Mouse (Mus musculus) forebrain, embryonic 14.5 days (tissue): Measurements from ENCODE around the gene Pde1a. TPM values are rescaled to one million over a fixed set of nuclear protein-coding genes. Genes with fewer than 3 reads are reported as not detected.

Source experiments
- ATAC-seq: fragments of 200-750 bp; cut with Nextera tagmentation; 2 replicates; pipeline ENCODE4 v1.8.0; 2017; ENCODE audit warnings: mild to moderate bottlenecking, moderate library complexity
- DNase-seq: peaks from one replicate; pipeline ENCODE4 v3.0.0-alpha.2; 2015; ENCODE audit warnings: low spot score
- H3K27ac ChIP-seq: fragments of 300-500 bp; sonication (generic); 2 replicates; pipeline ENCODE4 v1.5.1; 2014; ENCODE audit warnings: low read depth, mild to moderate bottlenecking, control low read depth, low read length, moderate library complexity
- H3K27me3 ChIP-seq: fragments of 300-500 bp; sonication (generic); replicated peaks from 2 replicates; pipeline ENCODE4 v1.6.1; 2014; ENCODE audit warnings: low read length, control low read depth, mixed read lengths; ENCODE audit not compliant: control insufficient read depth, insufficient read depth
- H3K36me3 ChIP-seq: fragments of 300-500 bp; sonication (generic); 2 replicates; pipeline ENCODE4 v1.6.1; 2014; ENCODE audit warnings: low read length, control low read depth; ENCODE audit not compliant: control insufficient read depth, insufficient read depth
- H3K4me1 ChIP-seq: fragments of 300-500 bp; sonication (generic); 2 replicates; pipeline ENCODE4 v1.6.1; 2014; ENCODE audit warnings: antibody characterized with exemption, low read length, control low read depth; ENCODE audit not compliant: control insufficient read depth, insufficient read depth
- H3K4me2 ChIP-seq: fragments of 300-500 bp; sonication (generic); 2 replicates; pipeline ENCODE4 v1.6.1; 2014; ENCODE audit warnings: mild to moderate bottlenecking, control low read depth, low read length
- H3K4me3 ChIP-seq: fragments of 300-500 bp; sonication (generic); 2 replicates; pipeline ENCODE4 v1.5.1; 2014; ENCODE audit warnings: low read depth, low read length, control low read depth
- H3K9ac ChIP-seq: fragments of 300-500 bp; sonication (generic); 2 replicates; pipeline ENCODE4 v1.6.1; 2014; ENCODE audit warnings: mild to moderate bottlenecking, low read length, control low read depth, moderate library complexity
- H3K9me3 ChIP-seq: fragments of 300-500 bp; sonication (generic); replicated peaks from 2 replicates; pipeline ENCODE4 v1.6.1; 2016; ENCODE audit warnings: low read length, control low read depth, mixed read lengths; ENCODE audit not compliant: control insufficient read depth
- WGBS: fragments of 180-500 bp; shearing (Covaris S2); extraction: QIAGEN DNeasy Blood & Tissue Kit; methylation state at CpG from one replicate; pipeline ENCODE4 v1.1.7; 2014; 5-methylcytosine and 5-hydroxymethylcytosine counted together
- polyA plus RNA-seq: library from polyadenylated mRNA; unstranded; fragments of >200 nt; fragmentation: Nextera tagmentation; extraction: Ambion mirVana; gene quantifications from 2 replicates; pipeline ENCODE4 v1.2.1, GENCODE M21; 2014

Gene Pde1a
- polyA plus RNA-seq, 1 experiment from 2014 or later, result 10.5 TPM

GRCm38 (mm10) chr2:79839513-79839912, 289.7 kb downstream of the Pde1a start:
- DNase-seq (no peak), ATAC-seq (no peak)
- Histone ChIP-seq H3K4me3 (no peak overlapping the region), H3K4me2 (no peak overlapping the region), H3K9ac (no peak overlapping the region), H3K36me3 (no peaks in the 10 kb centered on the region), H3K9me3 (no peaks in the 10 kb centered on the region), H3K27ac (no peak overlapping the region), H3K27me3 (no peaks in the 10 kb centered on the region), H3K4me1 (no peaks in the 10 kb centered on the region)
- 77% methylated on average over 5 of the region's 5 CpGs for WGBS

- 89% methylated on average over 6 of the region's 6 CpGs for WGBS
Observed at GRCm38 (mm10) chr2:79839090-79839489, 290.2 kb downstream of the Pde1a start.

GRCm38 (mm10) chr2:79825853-79826252, 303.4 kb downstream of the Pde1a start:
- H3K36me3 ChIP-seq, result no peaks in the 10 kb centered on the region
- 88% methylated on average over 4 of the region's 4 CpGs for WGBS
- no peak overlapping the region for H3K4me3 ChIP-seq
- H3K27ac ChIP-seq, result no peak overlapping the region
- no peaks in the 10 kb centered on the region for H3K27me3 ChIP-seq
- DNase-seq (no peak), ATAC-seq (no peak)
- H3K4me1 ChIP-seq, result no peaks in the 10 kb centered on the region
- H3K9me3 ChIP-seq, result no peaks in the 10 kb centered on the region
- H3K9ac ChIP-seq, result no peak overlapping the region
- H3K4me2 ChIP-seq, result no peak overlapping the region

More at GRCm38 (mm10) chr2:79839090-79839489, 290.2 kb downstream of the Pde1a start:
- no peak overlapping the region for H3K27ac ChIP-seq
- no peaks in the 10 kb centered on the region for H3K27me3 ChIP-seq
- H3K4me3 ChIP-seq, result no peak overlapping the region
- no peaks in the 10 kb centered on the region for H3K36me3 ChIP-seq
- no peak for ATAC-seq
- no peak overlapping the region for H3K9ac ChIP-seq
- DNase-seq, result no peak
- H3K4me2 ChIP-seq, result no peak overlapping the region
- no peaks in the 10 kb centered on the region for H3K4me1 ChIP-seq
- H3K9me3 ChIP-seq, result no peaks in the 10 kb centered on the region

GRCm38 (mm10) chr2:79819543-79819942, 309.7 kb downstream of the Pde1a start:
- no peak for ATAC-seq
- Histone ChIP-seq H3K4me3 (no peak overlapping the region), H3K9me3 (no peaks in the 10 kb centered on the region), H3K4me2 (no peak overlapping the region), H3K9ac (no peak overlapping the region), H3K4me1 (no peaks in the 10 kb centered on the region), H3K36me3 (no peaks in the 10 kb centered on the region), H3K27me3 (no peaks in the 10 kb centered on the region), H3K27ac (no peak overlapping the region)
- 70% methylated on average over 3 of the region's 3 CpGs for WGBS
- no peak for DNase-seq

GRCm38 (mm10) chr2:79815708-79816484, 313.4 kb downstream of the Pde1a start:
- no peak for DNase-seq
- H3K9ac ChIP-seq, result no peak overlapping the region
- no peaks in the 10 kb centered on the region for H3K9me3 ChIP-seq
- WGBS, result 73% methylated on average over 3 of the region's 3 CpGs
- H3K36me3 ChIP-seq, result no peaks in the 10 kb centered on the region
- H3K27ac ChIP-seq, result no peak overlapping the region
- ATAC-seq, result no peak
- H3K27me3 ChIP-seq, result no peaks in the 10 kb centered on the region
- H3K4me1 ChIP-seq, result no peaks in the 10 kb centered on the region
- no peak overlapping the region for H3K4me3 ChIP-seq
- no peak overlapping the region for H3K4me2 ChIP-seq

- ATAC-seq (no peak), DNase-seq (no peak)
- Histone ChIP-seq H3K4me2 (no peak overlapping the region), H3K9ac (no peak overlapping the region), H3K4me1 (no peaks in the 10 kb centered on the region), H3K27ac (no peak overlapping the region), H3K4me3 (no peak overlapping the region), H3K27me3 (no peaks in the 10 kb centered on the region), H3K9me3 (no peaks in the 10 kb centered on the region), H3K36me3 (no peaks in the 10 kb centered on the region)
- 47% methylated on average over 7 of the region's 7 CpGs for WGBS
Observed at GRCm38 (mm10) chr2:79798627-79799026, 330.6 kb downstream of the Pde1a start.

- no peak overlapping the region for H3K4me2 ChIP-seq
- H3K4me1 ChIP-seq, result no peaks in the 10 kb centered on the region
- no peaks in the 10 kb centered on the region for H3K27me3 ChIP-seq
- ATAC-seq (no peak), DNase-seq (no peak)
- H3K36me3 ChIP-seq, result no peaks in the 10 kb centered on the region
- H3K27ac ChIP-seq, result no peak overlapping the region
- H3K9ac ChIP-seq, result no peak overlapping the region
- WGBS, result 71% methylated on average over 2 of the region's 2 CpGs
- no peaks in the 10 kb centered on the region for H3K9me3 ChIP-seq
- H3K4me3 ChIP-seq, result no peak overlapping the region
Observed at GRCm38 (mm10) chr2:79797444-79797843, 331.8 kb downstream of the Pde1a start.

- H3K27me3 ChIP-seq, result no peaks in the 10 kb centered on the region
- H3K27ac ChIP-seq, result no peak overlapping the region
- no peaks in the 10 kb centered on the region for H3K36me3 ChIP-seq
- ATAC-seq (no peak), DNase-seq (no peak)
- no peak overlapping the region for H3K4me3 ChIP-seq
- H3K4me2 ChIP-seq, result no peak overlapping the region
- WGBS, result 86% methylated on average over 2 of the region's 2 CpGs
- H3K9ac ChIP-seq, result no peak overlapping the region
- no peaks in the 10 kb centered on the region for H3K9me3 ChIP-seq
- H3K4me1 ChIP-seq, result no peaks in the 10 kb centered on the region
Observed at GRCm38 (mm10) chr2:79793186-79793585, 336.1 kb downstream of the Pde1a start.

- no peak for DNase-seq
- ATAC-seq, result no peak
Observed at GRCm38 (mm10) chr2:79786467-79786866, 342.8 kb downstream of the Pde1a start.

More at GRCm38 (mm10) chr2:79786467-79786866, 342.8 kb downstream of the Pde1a start:
- H3K36me3 ChIP-seq, result no peaks in the 10 kb centered on the region
- no peak overlapping the region for H3K4me2 ChIP-seq
- H3K9me3 ChIP-seq, result no peaks in the 10 kb centered on the region
- no peaks in the 10 kb centered on the region for H3K27me3 ChIP-seq
- no peak overlapping the region for H3K4me3 ChIP-seq
- 89% methylated on average over 11 of the region's 11 CpGs for WGBS
- no peak overlapping the region for H3K27ac ChIP-seq
- no peaks in the 10 kb centered on the region for H3K4me1 ChIP-seq
- no peak overlapping the region for H3K9ac ChIP-seq
